Mouse (Mus musculus) gastrocnemius, adult 2 months (tissue): ENCODE data around the gene Sh3glb1. TPM values are rescaled to one million over a fixed set of nuclear protein-coding genes. Genes with fewer than 3 reads are reported as not detected.
A peak's percentile ranks its signal among the peaks of the same experiment; 100 is the strongest.
"Not testable (repeated sequence)": the region's sequence is repeated elsewhere in the genome, so short reads cannot be mapped to it uniquely, and the experiment has no call there.

Experiments
- DNase-seq: peaks from one replicate; pipeline ENCODE4 v3.0.0; 2022
- H3K27ac ChIP-seq: fragments of 200-600 bp; 2 replicates; pipeline ENCODE4 v1.8.1; 2022; ENCODE audit warnings: mild to moderate bottlenecking
- H3K4me3 ChIP-seq: fragments of 200-600 bp; 2 replicates; pipeline ENCODE4 v1.8.1; 2022; ENCODE audit warnings: mild to moderate bottlenecking, moderate library complexity
- CTCF ChIP-seq: fragments of 200-600 bp; IDR thresholded peaks from 2 replicates; pipeline ENCODE4 v1.8.1; 2022; ENCODE audit warnings: antibody characterized with exemption, mild to moderate bottlenecking, moderate library complexity
- intact Hi-C: fragments of 180-260 bp; cut with DNase I; formaldehyde crosslinking; loops from one replicate; pipeline ENCODE4 v1.15.1; 2025
- total RNA-seq, 2 experiments: library from RNA; stranded (reverse); gene quantifications; 2 replicates each; pipeline ENCODE4 v1.2.3; 2021

Gene Sh3glb1
- total RNA-seq, 2 experiments from 2014 or later = 328 to 379 TPM

GRCm38 (mm10) chr3:144723455-144723854, 3.3 kb upstream of the Sh3glb1 start:
- peak; percentile 61 for DNase-seq
- H3K4me3 ChIP-seq = no peak overlapping the region
- intact Hi-C loops = loop anchor here (2.0 kb wide), 1 partner anchor 271 kb away; no protein-coding TSS in a partner anchor
- no peak overlapping the region for H3K27ac ChIP-seq
- TF ChIP-seq CTCF = peak; percentile 82

GRCm38 (mm10) chr3:144722566-144722965, 2.4 kb upstream of the Sh3glb1 start:
- DNase-seq, H3K27ac ChIP-seq, H3K4me3 ChIP-seq: not testable (repeated sequence)
- intact Hi-C loops = loop anchor here (2.0 kb wide), 1 partner anchor 270 kb away; no protein-coding TSS in a partner anchor

- no peak for DNase-seq
- Histone ChIP-seq H3K4me3 (no peak overlapping the region), H3K27ac (0 out of 2 replicates have a peak overlapping the region, but pooled peaks have one; percentile 96)
- intact Hi-C loops = loop anchor here (2.0 kb wide), 1 partner anchor 269 kb away; no protein-coding TSS in a partner anchor
- no peak for TF ChIP-seq CTCF
Observed at GRCm38 (mm10) chr3:144721860-144722256, 1.7 kb upstream of the Sh3glb1 start.

- no peak for DNase-seq
- peak overlapping the region; percentile 96 for H3K27ac ChIP-seq
- intact Hi-C loops = no loop called here
- TF ChIP-seq CTCF = no peak
- H3K4me3 ChIP-seq = peak overlapping the region; percentile 76
Observed at GRCm38 (mm10) chr3:144721077-144721859, 1.1 kb upstream of the Sh3glb1 start.

GRCm38 (mm10) chr3:144719088-144719900, 841 bp downstream of the Sh3glb1 start:
- H3K27ac ChIP-seq = peak overlapping the region; percentile 96
- intact Hi-C loops = loop anchor here (10.0 kb wide), 1 partner anchor 514 kb away; the partner anchor contains the start of gene Lmo4
- no peak for TF ChIP-seq CTCF

GRCm38 (mm10) chr3:144718706-144719087, 1.4 kb downstream of the Sh3glb1 start:
- H3K27ac ChIP-seq = peak overlapping the region; percentile 96
- no peak for TF ChIP-seq CTCF
- H3K4me3 ChIP-seq = peak overlapping the region; percentile 76
- intact Hi-C loops = loop anchor here (10.0 kb wide), 1 partner anchor 514 kb away; the partner anchor contains the start of gene Lmo4
- DNase-seq = peak; percentile 47

More at GRCm38 (mm10) chr3:144719088-144719900, 841 bp downstream of the Sh3glb1 start:
- DNase-seq = peak; percentile 82
- peak overlapping the region; percentile 76 for H3K4me3 ChIP-seq

GRCm38 (mm10) chr3:144717835-144718234, 2.3 kb downstream of the Sh3glb1 start:
- peak overlapping the region; percentile 96 for H3K27ac ChIP-seq
- no peak for TF ChIP-seq CTCF
- intact Hi-C loops = loop anchor here (10.0 kb wide), 1 partner anchor 513 kb away; the partner anchor contains the start of gene Lmo4
- DNase-seq = peak; percentile 43
- peak overlapping the region; percentile 76 for H3K4me3 ChIP-seq

- intact Hi-C loops = loop anchor here (10.0 kb wide), 1 partner anchor 512 kb away; the partner anchor contains the start of gene Lmo4
- peak overlapping the region; percentile 96 for H3K27ac ChIP-seq
- peak overlapping the region; percentile 76 for H3K4me3 ChIP-seq
- no peak for DNase-seq
- TF ChIP-seq CTCF = no peak
Observed at GRCm38 (mm10) chr3:144717121-144717520, 3.0 kb downstream of the Sh3glb1 start.

- no peak for TF ChIP-seq CTCF
- intact Hi-C loops = loop anchor here (10.0 kb wide), 1 partner anchor 511 kb away; the partner anchor contains the start of gene Lmo4
- H3K4me3 ChIP-seq = peak overlapping the region; percentile 40
- peak overlapping the region; percentile 96 for H3K27ac ChIP-seq
- no peak for DNase-seq
Observed at GRCm38 (mm10) chr3:144715901-144716300, 4.2 kb downstream of the Sh3glb1 start.

GRCm38 (mm10) chr3:144715033-144715432, 5.1 kb downstream of the Sh3glb1 start:
- H3K27ac ChIP-seq = peak overlapping the region; percentile 96
- TF ChIP-seq CTCF = no peak
- peak; percentile 53 for DNase-seq
- intact Hi-C loops = loop anchor here (10.0 kb wide), 1 partner anchor 510 kb away; the partner anchor contains the start of gene Lmo4
- peak overlapping the region; percentile 47 for H3K4me3 ChIP-seq

- Histone ChIP-seq H3K4me3 (peak overlapping the region; percentile 47), H3K27ac (peak overlapping the region; percentile 96)
- no peak for TF ChIP-seq CTCF
- intact Hi-C loops = loop anchor here (10.0 kb wide), 1 partner anchor 510 kb away; the partner anchor contains the start of gene Lmo4
- peak; percentile 43 for DNase-seq
Observed at GRCm38 (mm10) chr3:144714606-144715005, 5.5 kb downstream of the Sh3glb1 start.

- DNase-seq = peak; percentile 68
- intact Hi-C loops = loop anchor here (10.0 kb wide), 1 partner anchor 509 kb away; the partner anchor contains the start of gene Lmo4
- no peak for TF ChIP-seq CTCF
Observed at GRCm38 (mm10) chr3:144714126-144714525, 6.0 kb downstream of the Sh3glb1 start.

More at GRCm38 (mm10) chr3:144714126-144714525, 6.0 kb downstream of the Sh3glb1 start:
- Histone ChIP-seq H3K4me3 (peak overlapping the region; percentile 47), H3K27ac (peak overlapping the region; percentile 96)
